Mouse (Mus musculus): ENCODE measurements around the gene Zswim1.
A peak's percentile ranks its signal among the peaks of the same experiment; 100 is the strongest.
"Not testable (repeated sequence)": the region's sequence is repeated elsewhere in the genome, so short reads cannot be mapped to it uniquely, and the experiment has no call there.

The Zswim1 gene

GRCm38 (mm10) chr2:164827146-164827850 is 4.8 kb downstream of the Zswim1 start:
- DNase-seq (ENCODE audit: low read depth, low spot score), result no peak

DNA sequence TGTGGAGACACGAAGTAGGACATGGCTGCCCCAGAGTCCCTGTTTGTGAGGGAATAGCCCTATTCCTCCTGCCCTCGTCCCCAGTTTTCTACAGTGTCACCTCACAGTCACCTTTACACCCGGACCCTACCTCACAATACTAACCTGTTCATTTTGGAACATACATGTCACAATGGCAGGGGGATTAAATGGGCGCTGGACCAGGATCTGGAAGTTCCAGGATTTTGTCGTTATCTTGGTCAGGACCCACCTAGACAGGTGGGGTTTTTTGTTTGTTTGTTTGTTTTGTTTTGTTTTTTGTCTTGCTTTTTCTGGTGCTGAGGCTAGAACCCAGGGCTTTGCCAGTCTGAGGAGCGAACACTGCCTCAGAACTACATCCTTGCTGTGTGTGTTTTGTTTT is 6.0 kb downstream of the Zswim1 start, which contains the start of gene Spata25:
Gene Spata25 (minus strand): TSS at position 101 of the 400 bp plus-strand sequence.
- no peak for DNase-seq (ENCODE audit: low read depth, low spot score)

- DNase-seq (ENCODE audit: low read depth, low spot score), result no peak
Measured at GRCm38 (mm10) chr2:164829090-164829489, 6.6 kb downstream of the Zswim1 start.

GRCm38 (mm10) chr2:164831029-164831428 is 8.5 kb downstream of the Zswim1 start:
- no peak for DNase-seq (ENCODE audit: low read depth, low spot score)

- no peak for DNase-seq (ENCODE audit: low read depth, low spot score)
Measured at GRCm38 (mm10) chr2:164832032-164832747, 9.7 kb downstream of the Zswim1 start.

DNA sequence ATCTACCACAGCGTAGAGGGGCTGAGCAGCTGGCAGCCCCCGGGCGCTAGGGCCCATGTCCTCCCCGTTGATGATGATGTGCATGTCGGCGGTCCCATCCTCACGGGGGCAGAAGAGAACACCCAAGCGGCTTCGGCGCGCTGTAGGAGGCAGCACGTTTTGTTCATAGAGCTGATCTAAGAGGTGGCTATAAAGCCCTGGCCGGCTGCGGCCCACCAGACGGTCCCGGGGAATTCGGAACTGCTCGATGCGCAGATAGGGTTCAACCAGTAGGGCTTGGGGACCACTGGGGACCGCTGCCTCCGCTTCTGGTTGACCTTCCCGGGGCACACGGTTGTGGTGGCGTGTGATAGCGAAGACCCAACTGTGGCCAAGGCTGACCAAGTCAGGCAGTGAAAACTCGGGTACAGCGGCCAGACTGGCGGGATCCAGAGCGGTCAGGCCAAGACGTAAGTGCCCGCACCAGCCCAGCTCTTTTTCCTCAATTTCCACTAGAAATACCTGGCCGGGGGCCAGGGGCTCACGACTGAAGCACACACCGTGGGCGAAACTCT is 10.3 kb downstream of the Zswim1 start, which contains the start of gene Ctsa:
Gene Ctsa (plus strand): TSS at position 126 of the 554 bp plus-strand sequence.
- DNase-seq (ENCODE audit: low read depth, low spot score), result peak; percentile 87

DNA sequence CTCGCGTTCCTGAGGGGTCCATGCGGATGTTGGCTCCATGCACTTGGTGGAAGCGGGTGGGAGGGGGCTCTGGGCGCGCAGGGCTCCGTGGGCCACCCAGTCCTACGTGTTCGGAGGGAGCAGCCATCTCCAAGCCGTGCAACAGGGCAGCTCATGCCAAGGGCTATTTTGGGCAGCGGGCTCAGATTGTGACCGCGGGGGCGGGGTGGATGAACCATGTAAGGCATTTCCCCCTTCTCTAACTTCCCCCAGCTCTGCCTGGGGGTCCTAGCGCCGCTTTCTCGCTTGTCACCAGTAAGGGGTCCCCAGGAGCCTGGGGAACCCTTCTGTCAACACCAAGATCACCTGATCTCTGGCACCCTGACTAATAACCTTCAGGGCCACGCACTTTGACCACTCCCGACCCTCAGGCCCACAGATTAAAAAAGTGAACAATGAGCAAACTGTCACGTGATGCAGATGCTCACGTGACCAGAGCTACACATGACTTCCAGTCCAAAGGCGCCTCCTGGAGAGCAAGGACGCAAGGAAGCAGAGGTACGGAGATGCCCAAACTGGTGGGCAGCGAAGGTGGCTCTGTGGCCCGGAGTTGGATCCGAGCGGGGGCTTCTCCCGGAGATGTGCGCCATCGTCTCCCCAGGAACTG is 11.0 kb downstream of the Zswim1 start, which contains the start of gene Neurl2:
Gene Neurl2 (minus strand): TSS at position 143 of the 646 bp plus-strand sequence.
- peak; percentile 96 for DNase-seq (ENCODE audit: low read depth, low spot score)

DNA sequence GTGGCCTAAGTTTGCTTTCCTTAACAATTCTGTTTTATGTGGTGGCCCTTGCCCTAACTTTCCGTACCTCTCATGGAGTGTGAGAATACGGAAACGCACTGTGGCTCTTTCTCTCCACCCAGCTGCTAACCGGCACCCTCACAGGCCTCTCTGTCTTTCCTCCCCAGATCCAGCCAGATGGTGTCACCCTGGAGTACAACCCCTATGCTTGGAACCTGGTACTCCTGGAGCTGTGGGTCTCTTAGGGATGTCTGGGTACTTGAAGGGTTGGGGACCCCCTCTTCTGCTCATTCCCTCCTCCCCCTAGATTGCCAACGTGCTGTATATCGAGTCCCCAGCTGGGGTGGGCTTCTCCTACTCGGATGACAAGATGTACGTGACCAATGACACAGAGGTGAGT is 12.0 kb downstream of the Zswim1 start:
- DNase-seq (ENCODE audit: low read depth, low spot score), result peak; percentile 60

DNA sequence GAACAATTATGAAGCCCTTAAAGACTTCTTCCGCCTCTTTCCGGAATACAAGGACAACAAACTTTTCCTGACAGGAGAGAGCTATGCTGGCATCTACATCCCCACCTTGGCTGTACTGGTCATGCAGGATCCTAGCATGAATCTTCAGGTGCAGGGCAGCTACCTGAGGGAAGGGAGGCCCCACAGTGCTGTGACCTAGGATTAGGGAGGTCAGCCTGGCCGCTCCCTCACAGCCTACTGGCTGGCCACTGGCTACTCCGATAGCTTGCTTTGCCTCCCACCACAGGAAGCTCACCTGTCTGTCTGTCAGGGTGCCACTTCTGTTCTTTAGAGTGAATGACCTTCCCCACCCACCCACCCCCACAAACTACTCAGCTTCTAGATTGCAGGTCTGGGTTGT is 12.7 kb downstream of the Zswim1 start:
- no peak for DNase-seq (ENCODE audit: low read depth, low spot score)

- no peak for DNase-seq (ENCODE audit: low read depth, low spot score)
Measured at GRCm38 (mm10) chr2:164845782-164846181, 23.3 kb downstream of the Zswim1 start.

GRCm38 (mm10) chr2:164850061-164850460 is 27.6 kb downstream of the Zswim1 start:
- DNase-seq (ENCODE audit: low read depth, low spot score), result peak; percentile 71

- DNase-seq (ENCODE audit: low read depth, low spot score), result not testable (repeated sequence)
Measured at GRCm38 (mm10) chr2:164855572-164855971, 33.1 kb downstream of the Zswim1 start.

DNA sequence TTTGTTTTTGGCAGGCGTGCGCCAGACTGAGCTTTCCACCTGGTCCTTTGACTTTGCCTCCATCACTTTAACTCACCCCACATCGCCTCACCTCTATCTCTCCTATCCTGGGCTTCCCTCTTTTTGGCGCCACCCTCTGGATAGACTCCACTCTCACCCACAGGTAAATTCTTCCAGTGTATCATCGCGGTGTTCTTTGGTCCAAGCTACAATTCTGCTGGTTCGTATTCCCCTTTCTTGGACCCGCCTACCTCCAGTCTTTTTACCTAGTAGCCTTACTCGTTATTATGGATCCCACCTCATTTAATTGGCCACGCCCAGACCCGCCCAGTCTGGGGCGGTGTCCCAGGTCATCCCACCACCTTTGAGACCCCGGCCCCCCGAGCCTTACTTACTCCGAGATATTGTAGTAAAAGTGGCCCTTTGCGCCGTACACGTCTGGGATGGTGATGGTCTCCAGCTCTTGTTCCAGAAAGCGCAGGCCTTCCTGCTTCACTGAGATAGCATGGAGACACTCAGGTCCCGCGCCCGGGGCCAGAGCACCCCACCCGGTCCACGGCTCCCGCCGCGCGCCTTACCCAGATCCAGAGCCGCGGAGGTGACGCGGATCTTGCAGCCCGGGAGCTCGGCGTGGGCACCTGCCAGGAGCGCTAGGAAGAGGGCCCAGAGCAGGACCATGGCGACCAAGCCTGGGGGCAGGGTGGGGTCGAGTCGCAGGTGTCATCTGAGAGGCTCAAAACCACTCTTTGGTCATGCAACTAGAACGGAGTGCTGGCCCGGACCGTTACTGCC is 34.0 kb downstream of the Zswim1 start:
- DNase-seq (ENCODE audit: low read depth, low spot score), result peak; percentile 36

GRCm38 (mm10) chr2:164857101-164857821 is 34.8 kb downstream of the Zswim1 start, which contains the start of gene Pltp:
Gene Pltp (minus strand): TSS chr2:164857711.
- peak; percentile 41 for DNase-seq (ENCODE audit: low read depth, low spot score)

- DNase-seq (ENCODE audit: low read depth, low spot score), result no peak
Measured at GRCm38 (mm10) chr2:164857842-164858553, 35.5 kb downstream of the Zswim1 start.

DNA sequence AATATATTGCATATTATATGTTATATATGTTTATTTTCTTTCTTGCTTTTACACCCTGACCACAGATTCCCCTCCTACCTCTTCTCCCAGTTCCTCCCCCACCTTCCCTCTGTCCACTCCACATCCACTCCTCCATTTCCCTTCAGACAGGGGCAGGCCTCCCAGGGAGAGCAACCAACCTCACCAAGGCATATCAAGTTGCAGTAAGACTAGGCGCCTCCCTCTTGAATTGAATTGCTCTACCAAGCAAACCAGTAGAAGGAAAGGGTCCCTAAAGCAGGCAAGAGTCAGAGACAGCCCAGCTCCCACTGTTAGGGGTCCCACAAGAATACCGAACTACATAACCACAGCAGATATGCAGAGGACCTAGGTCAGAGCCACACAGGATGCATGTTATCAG is 36.7 kb downstream of the Zswim1 start:
- DNase-seq (ENCODE audit: low read depth, low spot score), result no peak

GRCm38 (mm10) chr2:164859640-164860432 is 37.4 kb downstream of the Zswim1 start:
- no peak for DNase-seq (ENCODE audit: low read depth, low spot score)

DNA sequence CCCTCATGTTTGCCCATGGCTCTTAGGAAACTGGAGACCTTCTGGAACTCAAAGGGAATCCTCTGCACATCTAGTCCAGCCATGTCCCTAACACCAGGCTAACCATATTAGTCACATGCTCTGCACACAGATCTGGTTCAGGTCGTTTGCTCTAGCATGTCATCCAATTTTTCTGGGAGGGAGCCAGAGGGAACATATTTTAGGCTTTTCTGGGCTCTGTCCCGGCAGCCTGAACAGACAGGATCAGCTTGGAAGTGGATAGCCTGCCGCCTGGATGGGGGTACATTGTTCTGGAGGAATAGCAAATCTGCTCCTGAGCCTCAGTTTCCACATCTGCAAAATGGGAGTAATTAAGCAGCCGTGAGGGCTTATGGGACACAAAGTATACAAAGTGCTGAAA is 38.6 kb downstream of the Zswim1 start:
- DNase-seq (ENCODE audit: low read depth, low spot score), result no peak

All from brain, adult 2 months (tissue).